Mouse (Mus musculus) erythroblast, adult 5-6 weeks (primary cell): ENCODE measurements around the gene Npr2. TPM values are rescaled to one million over a fixed set of nuclear protein-coding genes. Genes with fewer than 3 reads are reported as not detected.

Source experiments
- total RNA-seq, 2 experiments: library from RNA; stranded (forward) in 1 of 2; stranded (reverse) in 1 of 2; fragments of 150-400 nt in 1 of 2; fragments of 200-764, 138-1000 nt in 1 of 2; gene quantifications; 2 replicates each; pipeline versions ENCODE4 v1.2.3 to v1.2.4; 2015 to 2017; ENCODE audit warnings: low replicate concordance in 2 of 2

Gene Npr2
- total RNA-seq, 2 experiments from 2014 or later, result 1.9 TPM; not detected in 1

Other genes with a start within 250 kb of the Npr2 start
- 0.63 TPM in 1 of 2 replicates, not detected in the other for gene Rusc2, start 250.0 kb upstream of the Npr2 start, total RNA-seq (2015; ENCODE audit: low replicate concordance)
- 0.17 TPM in 1 of 2 replicates, not detected in the other for gene Rusc2, start 250.0 kb upstream of the Npr2 start, total RNA-seq (2017; ENCODE audit: low replicate concordance)
- not detected in 2 replicates for gene Fam166b, start 202.8 kb upstream of the Npr2 start, total RNA-seq (2015; ENCODE audit: low replicate concordance)
- not detected in 2 replicates for gene Fam166b, start 202.8 kb upstream of the Npr2 start, total RNA-seq (2017; ENCODE audit: low replicate concordance)
- 1.7 and 2.3 TPM in 2 replicates for gene Tesk1, start 190.0 kb upstream of the Npr2 start, total RNA-seq (2015; ENCODE audit: low replicate concordance)
- gene Tesk1, start 190.0 kb upstream of the Npr2 start, total RNA-seq (2017; ENCODE audit: low replicate concordance), result 0.98 and 1.5 TPM in 2 replicates
- 2.1 and 2.3 TPM in 2 replicates for gene Cd72, start 177.3 kb upstream of the Npr2 start, total RNA-seq (2015; ENCODE audit: low replicate concordance)
- 0.43 and 7.9 TPM in 2 replicates for gene Cd72, start 177.3 kb upstream of the Npr2 start, total RNA-seq (2017; ENCODE audit: low replicate concordance)
- not detected in 2 replicates for gene Sit1, start 148.2 kb upstream of the Npr2 start, total RNA-seq (2015; ENCODE audit: low replicate concordance)
- gene Sit1, start 148.2 kb upstream of the Npr2 start, total RNA-seq (2017; ENCODE audit: low replicate concordance), result not detected in 2 replicates
- 4.6 and 17.1 TPM in 2 replicates for gene Ccdc107, start 139.0 kb upstream of the Npr2 start, total RNA-seq (2015; ENCODE audit: low replicate concordance)
- gene Ccdc107, start 139.0 kb upstream of the Npr2 start, total RNA-seq (2017; ENCODE audit: low replicate concordance), result 5.2 and 36.1 TPM in 2 replicates
- 22.4 and 40.9 TPM in 2 replicates for gene Arhgef39, start 132.2 kb upstream of the Npr2 start, total RNA-seq (2015; ENCODE audit: low replicate concordance)
- gene Arhgef39, start 132.2 kb upstream of the Npr2 start, total RNA-seq (2017; ENCODE audit: low replicate concordance), result 18.0 and 29.2 TPM in 2 replicates
- gene Car9, start 125.0 kb upstream of the Npr2 start, total RNA-seq (2015; ENCODE audit: low replicate concordance), result 0.63 TPM in 1 of 2 replicates, not detected in the other
- gene Car9, start 125.0 kb upstream of the Npr2 start, total RNA-seq (2017; ENCODE audit: low replicate concordance), result 0.56 and 0.77 TPM in 2 replicates
- not detected in 2 replicates for gene Tpm2, start 108.2 kb upstream of the Npr2 start, total RNA-seq (2015; ENCODE audit: low replicate concordance)
- 3.3 and 4.9 TPM in 2 replicates for gene Tpm2, start 108.2 kb upstream of the Npr2 start, total RNA-seq (2017; ENCODE audit: low replicate concordance)
- gene Creb3, start 69.6 kb upstream of the Npr2 start, total RNA-seq (2015; ENCODE audit: low replicate concordance), result 1.7 and 6.7 TPM in 2 replicates
- 35.8 and 52.6 TPM in 2 replicates for gene Creb3, start 69.6 kb upstream of the Npr2 start, total RNA-seq (2017; ENCODE audit: low replicate concordance)
- 47.8 and 86.3 TPM in 2 replicates for gene Tln1, start 69.2 kb upstream of the Npr2 start, total RNA-seq (2015; ENCODE audit: low replicate concordance)
- gene Tln1, start 69.2 kb upstream of the Npr2 start, total RNA-seq (2017; ENCODE audit: low replicate concordance), result 197 and 262 TPM in 2 replicates
- gene Rgp1, start 53.2 kb upstream of the Npr2 start, total RNA-seq (2015; ENCODE audit: low replicate concordance), result 8.6 and 10.6 TPM in 2 replicates
- 5.7 and 8.9 TPM in 2 replicates for gene Rgp1, start 53.2 kb upstream of the Npr2 start, total RNA-seq (2017; ENCODE audit: low replicate concordance)
- 4.2 and 7.3 TPM in 2 replicates for gene Gba2, start 53.1 kb upstream of the Npr2 start, total RNA-seq (2015; ENCODE audit: low replicate concordance)
- gene Gba2, start 53.1 kb upstream of the Npr2 start, total RNA-seq (2017; ENCODE audit: low replicate concordance), result 7.4 and 12.0 TPM in 2 replicates
- gene Msmp, start 47.4 kb upstream of the Npr2 start, total RNA-seq (2015; ENCODE audit: low replicate concordance), result not detected in 2 replicates
- not detected in 2 replicates for gene Msmp, start 47.4 kb upstream of the Npr2 start, total RNA-seq (2017; ENCODE audit: low replicate concordance)
- gene Spag8, start 21.7 kb downstream of the Npr2 start, total RNA-seq (2015; ENCODE audit: low replicate concordance), result not detected in 2 replicates
- not detected in 2 replicates for gene Spag8, start 21.7 kb downstream of the Npr2 start, total RNA-seq (2017; ENCODE audit: low replicate concordance)
- 2.9 and 9.6 TPM in 2 replicates for gene Hint2, start 24.5 kb downstream of the Npr2 start, total RNA-seq (2015; ENCODE audit: low replicate concordance)
- gene Hint2, start 24.5 kb downstream of the Npr2 start, total RNA-seq (2017; ENCODE audit: low replicate concordance), result 13.6 and 18.1 TPM in 2 replicates
- 3.8 TPM in 1 of 2 replicates, not detected in the other for gene Tmem8b, start 37.0 kb downstream of the Npr2 start, total RNA-seq (2015; ENCODE audit: low replicate concordance)
- gene Tmem8b, start 37.0 kb downstream of the Npr2 start, total RNA-seq (2017; ENCODE audit: low replicate concordance), result 0.42 TPM in 1 of 2 replicates, not detected in the other
- not detected in 2 replicates for gene Fam221b, start 37.2 kb downstream of the Npr2 start, total RNA-seq (2015; ENCODE audit: low replicate concordance)
- 0.70 TPM in 1 of 2 replicates, not detected in the other for gene Fam221b, start 37.2 kb downstream of the Npr2 start, total RNA-seq (2017; ENCODE audit: low replicate concordance)
- gene Olfr70, start 68.9 kb downstream of the Npr2 start, total RNA-seq (2015; ENCODE audit: low replicate concordance), result not detected in 2 replicates
- 0.70 TPM in 1 of 2 replicates, not detected in the other for gene Olfr70, start 68.9 kb downstream of the Npr2 start, total RNA-seq (2017; ENCODE audit: low replicate concordance)
- not detected in 2 replicates for gene Olfr71, start 78.3 kb downstream of the Npr2 start, total RNA-seq (2015; ENCODE audit: low replicate concordance)
- not detected in 2 replicates for gene Olfr71, start 78.3 kb downstream of the Npr2 start, total RNA-seq (2017; ENCODE audit: low replicate concordance)
- not detected in 2 replicates for gene Hrct1, start 95.3 kb downstream of the Npr2 start, total RNA-seq (2015; ENCODE audit: low replicate concordance)
- gene Hrct1, start 95.3 kb downstream of the Npr2 start, total RNA-seq (2017; ENCODE audit: low replicate concordance), result not detected in 2 replicates
- gene Spaar, start 98.1 kb downstream of the Npr2 start, total RNA-seq (2015; ENCODE audit: low replicate concordance), result not detected in 2 replicates
- not detected in 2 replicates for gene Spaar, start 98.1 kb downstream of the Npr2 start, total RNA-seq (2017; ENCODE audit: low replicate concordance)
- not detected in 2 replicates for gene Olfr159, start 139.1 kb downstream of the Npr2 start, total RNA-seq (2015; ENCODE audit: low replicate concordance)
- not detected in 2 replicates for gene Olfr159, start 139.1 kb downstream of the Npr2 start, total RNA-seq (2017; ENCODE audit: low replicate concordance)
- gene Olfr156, start 192.0 kb downstream of the Npr2 start, total RNA-seq (2015; ENCODE audit: low replicate concordance), result not detected in 2 replicates
- not detected in 2 replicates for gene Olfr156, start 192.0 kb downstream of the Npr2 start, total RNA-seq (2017; ENCODE audit: low replicate concordance)
- gene Olfr157, start 208.3 kb downstream of the Npr2 start, total RNA-seq (2015; ENCODE audit: low replicate concordance), result not detected in 2 replicates
- not detected in 2 replicates for gene Olfr157, start 208.3 kb downstream of the Npr2 start, total RNA-seq (2017; ENCODE audit: low replicate concordance)
- not detected in 2 replicates for gene Olfr155, start 219.6 kb downstream of the Npr2 start, total RNA-seq (2015; ENCODE audit: low replicate concordance)
- not detected in 2 replicates for gene Olfr155, start 219.6 kb downstream of the Npr2 start, total RNA-seq (2017; ENCODE audit: low replicate concordance)
- 1.2 and 5.4 TPM in 2 replicates for gene Reck, start 243.6 kb downstream of the Npr2 start, total RNA-seq (2015; ENCODE audit: low replicate concordance)
- 0.77 and 6.4 TPM in 2 replicates for gene Reck, start 243.6 kb downstream of the Npr2 start, total RNA-seq (2017; ENCODE audit: low replicate concordance)